Mouse (Mus musculus): ENCODE measurements around the gene Kncn.

The Kncn gene

GRCm38 (mm10) chr4:115937061-115937976, 53.1 kb downstream of the Kncn start:
- DNase-seq (ENCODE audit: low read depth): no peak

DNA sequence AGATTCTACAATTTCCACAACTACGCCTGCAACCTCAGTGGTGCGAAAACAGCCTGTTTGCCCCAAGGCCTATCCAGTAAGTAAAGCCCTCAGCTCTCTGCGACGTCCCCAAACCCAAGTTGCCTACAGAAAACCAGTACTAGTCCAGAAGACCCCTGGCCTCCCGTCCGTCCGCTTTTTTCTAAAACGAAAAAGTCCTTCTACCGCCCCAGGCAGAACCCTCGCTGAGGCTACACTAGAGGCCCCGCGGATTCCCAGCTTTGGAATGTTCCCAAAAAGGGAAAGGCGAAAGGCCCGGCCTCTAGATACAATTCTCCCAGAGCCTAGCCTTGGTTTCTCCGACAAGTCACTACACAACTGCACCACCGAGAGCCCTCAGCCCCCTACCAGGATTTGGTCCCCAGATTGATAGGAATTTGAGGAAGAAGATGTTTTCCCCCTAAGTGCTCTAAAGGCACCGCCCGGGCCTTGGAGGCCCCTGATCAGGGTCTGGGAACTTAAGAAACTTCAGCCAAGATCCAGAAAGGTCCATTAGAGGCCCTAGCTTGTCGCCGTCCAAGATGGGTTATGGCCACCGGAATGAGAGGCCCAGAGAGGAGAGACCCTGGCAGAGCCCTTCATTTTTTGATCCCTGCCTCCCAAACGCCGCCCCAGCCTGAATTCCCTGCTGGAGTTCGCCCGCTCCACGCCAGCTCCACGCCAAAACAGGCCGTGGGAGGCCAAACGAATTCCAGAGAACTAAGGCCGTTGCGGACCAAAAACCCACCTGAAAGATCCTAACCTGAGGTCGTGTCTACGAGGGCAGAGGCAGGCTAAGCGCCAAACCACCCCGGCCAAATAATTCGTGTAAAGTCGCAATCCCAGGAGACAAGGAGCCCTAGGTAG, 54.3 kb downstream of the Kncn start:
- DNase-seq (ENCODE audit: low read depth): no peak

Measured in c-Kit-positive CD71-negative TER-119-negative erythroid progenitor cells, embryonic 14.5 days (primary cell).